Mouse (Mus musculus): ENCODE measurements around the gene Vmn2r88. TPM values are rescaled to one million over a fixed set of nuclear protein-coding genes. Genes with fewer than 3 reads are reported as not detected.

Vmn2r88 gene
- total RNA-seq (2012; rRNA removed) = not detected in 2 replicates
- total RNA-seq (2014; rRNA removed) = not detected in 2 replicates
- polyA plus RNA-seq (2012; ENCODE audit: insufficient read length, low read depth) = not detected in 2 replicates

DNA sequence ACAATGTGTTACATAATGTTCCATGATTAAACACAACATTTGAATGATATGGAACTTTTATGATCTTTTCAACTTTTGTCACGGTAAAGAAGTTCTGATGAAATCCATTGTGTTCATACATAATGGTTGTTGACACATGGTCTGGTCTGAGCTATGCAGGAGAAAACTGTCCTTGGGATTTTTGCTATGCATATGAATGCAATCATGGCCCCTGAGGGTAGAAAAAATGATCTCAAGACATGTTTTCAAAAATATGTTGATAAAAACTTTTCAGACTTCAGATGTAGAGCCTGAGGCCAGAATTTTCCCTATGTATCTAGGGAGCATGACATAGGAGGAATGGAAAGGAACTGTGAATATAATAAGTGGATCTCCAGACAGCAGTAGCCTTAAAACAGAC is at the start of gene Vmn2r88:
Vmn2r88 (plus strand) TSS at position 301 of the 400 bp plus-strand sequence.
- H3K4me3 ChIP-seq (replicated peaks in 1 of 3; ENCODE audit: low read depth in 2 of 3, low read length in 2 of 3, poor library complexity in 1 of 3) = no peak within 1 kb of the TSS
- no peaks in the 10 kb centered on the region for H3K27me3 ChIP-seq (replicated peaks)
- DNase-seq (ENCODE audit: extremely low read depth) = no peak
- H3K79me2 ChIP-seq (replicated peaks; ENCODE audit: control insufficient read depth, extremely low read depth, insufficient read depth, poor library complexity, severe bottlenecking) = no peaks in the 10 kb centered on the region
- TF ChIP-seq HCFC1 (IDR thresholded peaks at IDR 0.05; ENCODE audit: low read depth, low read length) (no peak), SIN3A (IDR thresholded peaks at IDR 0.05; ENCODE audit: low read length) (no peak), POLR2A (IDR thresholded peaks at IDR 0.05; ENCODE audit: low read depth, low read length) (no peak), CHD2 (IDR thresholded peaks at IDR 0.05; ENCODE audit: low read length) (no peak), ZC3H11A (IDR thresholded peaks at IDR 0.05; ENCODE audit: low read depth, low read length) (no peak), UBTF (IDR thresholded peaks at IDR 0.05; ENCODE audit: low read depth, low read length) (no peak), ZKSCAN1 (IDR thresholded peaks at IDR 0.05; ENCODE audit: borderline replicate concordance, low read depth, low read length) (no peak), ZMIZ1 (IDR thresholded peaks at IDR 0.05; ENCODE audit: low read depth, low read length) (no peak)
- dilution Hi-C loops (cut with MboI; ENCODE audit: extremely low pct_ligation_motif_present, extremely low pct_unique_long_range_greater_than_20kb, low sequenced_read_pairs) = no loop called here
- no peak within 1 kb of the TSS for H3K9ac ChIP-seq (ENCODE audit: insufficient read depth, low read depth)
- H3K4me2 ChIP-seq (ENCODE audit: insufficient read depth, low read depth, poor library complexity, severe bottlenecking) = no peak within 1 kb of the TSS
- H3K4me1 ChIP-seq (ENCODE audit: control insufficient read depth in 1 of 2, insufficient read depth in 2 of 2) = no peaks in the 10 kb centered on the region
- H3K27ac ChIP-seq (ENCODE audit: insufficient read depth, low read depth) = no peak within 1 kb of the TSS
- H3K36me3 ChIP-seq (replicated peaks in 1 of 2; ENCODE audit: control insufficient read depth in 1 of 2, insufficient read depth in 1 of 2, low read length in 1 of 2) = no peaks in the 10 kb centered on the region
- no peaks in the 10 kb centered on the region for H3K9me3 ChIP-seq (replicated peaks; ENCODE audit: low read length)
- in situ Hi-C loops (cut with MboI; ENCODE audit: low pct_ligation_motif_present, low pct_unique_long_range_greater_than_20kb, low sequenced_read_pairs) = no loop called here

DNA sequence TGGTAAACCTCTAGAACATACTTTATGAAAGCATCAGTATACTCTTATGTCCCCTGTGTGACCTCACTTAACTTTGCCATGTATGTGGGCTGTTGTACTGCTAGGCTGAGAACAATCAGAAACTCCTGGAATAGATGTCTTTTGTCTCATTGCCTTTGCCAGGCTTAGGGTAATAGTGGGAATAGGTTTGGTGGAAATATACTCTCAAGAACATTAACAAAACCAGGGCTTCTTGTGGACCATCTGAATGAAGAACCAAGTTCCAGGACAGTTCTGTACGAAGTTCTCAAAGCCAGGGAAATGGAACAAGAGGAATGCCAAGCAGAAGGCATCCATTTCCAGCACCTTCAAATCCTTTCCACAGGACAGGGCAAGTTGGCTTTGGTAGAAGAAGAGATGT is 49.2 kb upstream of the Vmn2r88 start, which contains the start of gene Gm7247:
Gm7247 (plus strand) TSS at position 301 of the 400 bp plus-strand sequence.
- dilution Hi-C loops (cut with MboI; ENCODE audit: extremely low pct_ligation_motif_present, extremely low pct_unique_long_range_greater_than_20kb, low sequenced_read_pairs) = no loop called here
- H3K4me1 ChIP-seq (ENCODE audit: control insufficient read depth in 1 of 2, insufficient read depth in 2 of 2) = peaks cover 0 to 3% of the 10 kb centered on the region in 2 experiments; a peak in 1 of 4 replicates
- DNase-seq (ENCODE audit: extremely low read depth) = no peak
- H3K4me3 ChIP-seq (replicated peaks in 1 of 3; ENCODE audit: low read depth in 2 of 3, low read length in 2 of 3, poor library complexity in 1 of 3) = no peak within 1 kb of the TSS
- H3K4me2 ChIP-seq (ENCODE audit: insufficient read depth, low read depth, poor library complexity, severe bottlenecking) = no peak within 1 kb of the TSS
- in situ Hi-C loops (cut with MboI; ENCODE audit: low pct_ligation_motif_present, low pct_unique_long_range_greater_than_20kb, low sequenced_read_pairs) = no loop called here
- no peaks in the 10 kb centered on the region for H3K36me3 ChIP-seq (replicated peaks in 1 of 2; ENCODE audit: control insufficient read depth in 1 of 2, insufficient read depth in 1 of 2, low read length in 1 of 2)
- H3K27me3 ChIP-seq (replicated peaks) = no peaks in the 10 kb centered on the region
- H3K9me3 ChIP-seq (replicated peaks; ENCODE audit: low read length) = no peaks in the 10 kb centered on the region
- no peak within 1 kb of the TSS for H3K9ac ChIP-seq (ENCODE audit: insufficient read depth, low read depth)
- TF ChIP-seq MXI1 (IDR thresholded peaks at IDR 0.05; ENCODE audit: low read depth, low read length) (no peak), SIN3A (IDR thresholded peaks at IDR 0.05; ENCODE audit: low read length) (no peak), POLR2A (IDR thresholded peaks at IDR 0.05; ENCODE audit: low read depth, low read length) (no peak), POLR2AphosphoS2 (IDR thresholded peaks at IDR 0.05; ENCODE audit: low read depth, low read length) (no peak), ETS1 (conservative IDR thresholded peaks at IDR 0.05; ENCODE audit: low read depth, low read length) (no peak), HCFC1 (IDR thresholded peaks at IDR 0.05; ENCODE audit: low read depth, low read length) (no peak), JUN (IDR thresholded peaks at IDR 0.05; ENCODE audit: insufficient read depth, low read depth, low read length) (no peak), EP300 (IDR thresholded peaks at IDR 0.05; ENCODE audit: low read length) (no peak)
- H3K79me2 ChIP-seq (replicated peaks; ENCODE audit: control insufficient read depth, extremely low read depth, insufficient read depth, poor library complexity, severe bottlenecking) = no peaks in the 10 kb centered on the region
- no peak within 1 kb of the TSS for H3K27ac ChIP-seq (ENCODE audit: insufficient read depth, low read depth)

DNA sequence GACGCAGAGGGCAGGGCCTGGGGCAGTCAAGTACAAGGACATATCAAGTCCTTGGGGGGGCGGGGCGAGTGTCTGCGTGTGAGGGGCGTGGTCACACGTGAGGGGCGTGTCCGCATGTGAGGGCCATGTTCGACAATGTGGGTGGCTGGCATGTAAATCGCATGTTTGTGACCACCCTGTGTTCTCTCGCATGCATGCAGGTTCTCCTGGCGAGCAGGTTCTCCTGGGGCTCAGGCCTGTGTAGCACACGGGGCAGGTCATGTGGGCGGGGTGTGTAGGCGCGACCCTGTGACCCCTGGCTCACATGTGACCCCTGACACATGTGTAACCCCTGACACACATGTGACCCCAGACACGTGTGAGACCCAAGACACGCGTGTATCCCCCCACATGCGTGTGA is 27.8 kb upstream of the Vmn2r88 start:
- dilution Hi-C loops (cut with MboI; ENCODE audit: extremely low pct_ligation_motif_present, extremely low pct_unique_long_range_greater_than_20kb, low sequenced_read_pairs) (no loop called here), in situ Hi-C loops (cut with MboI; ENCODE audit: low pct_ligation_motif_present, low pct_unique_long_range_greater_than_20kb, low sequenced_read_pairs) (no loop called here)
- Histone ChIP-seq H3K4me3 (replicated peaks in 1 of 3; ENCODE audit: low read depth in 2 of 3, low read length in 2 of 3, poor library complexity in 1 of 3) (no peak overlapping the region), H3K4me2 (ENCODE audit: insufficient read depth, low read depth, poor library complexity, severe bottlenecking) (no peak overlapping the region), H3K4me1 (ENCODE audit: control insufficient read depth in 1 of 2, insufficient read depth in 2 of 2) (no peaks in the 10 kb centered on the region; a peak in 1 of 4 replicates), H3K27me3 (replicated peaks) (no peaks in the 10 kb centered on the region), H3K9ac (ENCODE audit: insufficient read depth, low read depth) (no peak overlapping the region), H3K27ac (ENCODE audit: insufficient read depth, low read depth) (no peak overlapping the region), H3K36me3 (replicated peaks in 1 of 2; ENCODE audit: control insufficient read depth in 1 of 2, insufficient read depth in 1 of 2, low read length in 1 of 2) (no peaks in the 10 kb centered on the region), H3K79me2 (replicated peaks; ENCODE audit: control insufficient read depth, extremely low read depth, insufficient read depth, poor library complexity, severe bottlenecking) (no peaks in the 10 kb centered on the region), H3K9me3 (replicated peaks; ENCODE audit: low read length) (peaks cover 27% of the 10 kb centered on the region)
- DNase-seq (ENCODE audit: extremely low read depth) = no peak
- no peak for TF ChIP-seq JUN (IDR thresholded peaks at IDR 0.05; ENCODE audit: insufficient read depth, low read depth, low read length)
- TF ChIP-seq ZNF384 (IDR thresholded peaks at IDR 0.05; ENCODE audit: low read depth, low read length) = no peak

Data from CH12.LX (cell line).